Mouse (Mus musculus) CD4-positive, CD25-positive, alpha-beta regulatory T cell, adult 4 months (primary cell): Measurements from ENCODE around the gene Myo1g. TPM values are rescaled to one million over a fixed set of nuclear protein-coding genes. Genes with fewer than 3 reads are reported as not detected.
A peak's percentile ranks its signal among the peaks of the same experiment; 100 is the strongest.

Experiments
- ATAC-seq: one replicate; pipeline ENCODE4 v1.8.0; 2017
- polyA plus RNA-seq, 2 experiments: library from polyadenylated mRNA; unstranded; fragments of 100-300 nt; shearing (Covaris generic); gene quantifications; one replicate each; pipeline ENCODE4 v1.2.1; 2017

Myo1g gene
- polyA plus RNA-seq = 100 to 1,000 TPM; 132 to 240 TPM

GRCm38 (mm10) chr11:6520507-6521173, at the start of gene Myo1g:
TSS of gene Myo1g (minus strand) at chr11:6520965.
- ATAC-seq = peak; percentile 86

GRCm38 (mm10) chr11:6569410-6569777, 48.6 kb upstream of the Myo1g start:
- ATAC-seq = no peak

- no peak for ATAC-seq
Measured at GRCm38 (mm10) chr11:6568584-6569409, 48.0 kb upstream of the Myo1g start.

DNA sequence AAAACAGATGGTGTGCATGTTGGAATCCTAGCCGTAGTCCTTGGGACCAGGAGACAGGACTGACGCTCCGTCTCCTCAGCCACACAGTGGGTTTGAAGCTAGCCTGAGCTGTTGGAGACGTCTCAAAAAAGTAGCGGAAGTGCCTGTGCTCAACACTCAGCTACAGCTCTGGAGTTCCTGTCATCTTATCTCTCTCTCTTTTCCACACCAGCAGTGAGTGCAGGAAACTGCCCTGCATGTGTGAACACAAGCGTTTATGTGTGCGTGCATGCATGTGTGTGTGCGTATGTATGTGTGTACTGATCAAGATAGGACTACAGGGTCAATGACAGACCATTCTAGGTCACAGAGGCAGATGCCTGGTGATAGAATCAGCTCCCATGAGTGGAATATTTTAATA, 47.2 kb upstream of the Myo1g start:
- peak; percentile 81 for ATAC-seq

DNA sequence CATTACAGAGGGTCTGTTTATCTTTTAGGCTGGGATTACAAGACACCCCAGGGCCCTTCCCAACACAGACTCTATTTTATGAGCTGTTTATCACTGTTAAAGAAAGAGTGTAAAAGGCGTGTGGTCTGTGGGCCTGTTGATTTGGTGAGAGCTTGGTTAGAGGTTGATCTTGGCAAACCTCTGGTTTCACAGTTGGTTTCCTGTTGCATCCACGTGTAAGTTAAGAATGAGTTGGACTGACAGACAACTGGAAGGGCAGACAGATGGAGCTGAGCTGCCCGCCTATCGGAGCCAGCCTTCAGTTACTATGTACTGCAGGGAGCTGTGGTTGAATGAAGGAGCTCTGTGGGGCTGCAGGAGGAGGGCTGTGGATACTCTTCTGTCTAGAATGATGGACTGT, 45.7 kb upstream of the Myo1g start:
- peak; percentile 18 for ATAC-seq

DNA sequence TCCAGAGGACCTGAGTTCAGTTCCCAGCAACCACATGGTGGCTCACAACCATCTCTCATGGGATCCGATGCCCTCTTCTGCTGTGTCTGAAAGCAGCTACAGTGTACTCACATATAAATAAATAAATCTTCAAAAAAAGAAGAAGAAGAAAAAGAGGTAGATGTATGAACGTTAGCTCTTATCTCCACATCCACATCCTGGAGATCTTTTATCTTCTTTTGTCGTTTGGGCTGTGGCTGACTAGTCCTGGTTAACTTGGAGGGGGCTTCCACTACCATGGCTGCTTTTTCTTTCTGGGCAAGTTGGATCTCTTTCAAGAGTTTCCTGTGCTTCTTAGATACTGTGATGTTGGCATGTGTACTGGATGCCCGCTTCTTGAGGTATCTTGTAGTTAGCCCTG, 42.4 kb upstream of the Myo1g start:
- ATAC-seq = no peak

GRCm38 (mm10) chr11:6562359-6562758, 41.6 kb upstream of the Myo1g start:
- peak; percentile 18 for ATAC-seq

GRCm38 (mm10) chr11:6561474-6561873, 40.7 kb upstream of the Myo1g start:
- no peak for ATAC-seq

DNA sequence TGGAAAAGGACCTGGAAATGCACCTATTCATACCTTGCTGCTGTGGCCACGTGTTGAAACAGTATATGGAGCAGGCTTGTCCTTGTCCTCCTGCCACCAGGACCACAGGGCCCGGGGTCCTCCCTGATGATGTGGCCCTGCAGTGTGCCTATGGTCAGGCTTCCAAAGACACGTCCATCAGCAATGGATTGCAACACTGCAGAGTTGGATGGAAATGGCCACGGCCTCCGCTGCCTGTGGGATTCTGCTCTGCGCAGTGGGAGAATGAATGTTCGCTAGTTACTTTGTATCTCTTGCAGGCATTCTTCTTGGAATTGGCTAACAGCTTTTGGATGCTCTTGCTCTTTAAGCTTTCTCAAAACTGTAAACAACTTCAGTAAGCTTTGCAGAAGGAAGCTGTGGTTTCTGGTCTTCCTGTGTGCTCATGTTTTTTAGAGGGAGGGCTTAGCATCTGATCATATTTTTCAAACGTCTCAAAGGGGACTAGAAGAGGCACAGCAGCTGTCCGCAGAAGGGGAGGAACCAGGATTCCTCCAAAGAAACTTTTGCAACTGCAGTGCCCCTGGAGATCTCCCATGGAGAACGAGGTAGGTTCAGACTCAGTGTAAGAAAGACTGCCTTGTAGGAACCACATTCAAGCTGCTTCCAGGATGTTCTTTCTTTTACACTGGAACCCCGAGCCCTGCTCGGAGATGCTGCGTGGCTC, 40.0 kb upstream of the Myo1g start:
- peak; percentile 79 for ATAC-seq

DNA sequence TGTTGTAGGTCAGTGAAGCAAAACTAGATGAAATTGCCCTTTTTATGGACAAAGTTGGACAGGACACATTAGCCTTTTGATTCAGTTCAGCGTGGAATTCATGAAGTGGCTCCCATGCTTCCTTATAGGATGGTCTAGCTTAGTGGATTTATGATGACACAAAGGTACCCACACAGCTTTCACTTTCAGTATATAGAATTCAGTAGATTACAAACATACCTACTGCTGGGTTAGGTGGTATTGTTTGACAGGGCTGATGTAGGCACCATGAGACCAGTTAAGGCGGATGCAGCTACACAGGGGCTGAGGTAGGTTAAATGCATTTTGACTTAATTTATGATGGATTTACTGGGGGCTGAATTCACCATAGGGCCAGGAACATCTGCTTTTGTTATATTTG, 39.2 kb upstream of the Myo1g start:
- peak; percentile 68 for ATAC-seq

- no peak for ATAC-seq
Measured at GRCm38 (mm10) chr11:6558234-6558633, 37.5 kb upstream of the Myo1g start.

GRCm38 (mm10) chr11:6550201-6550600, 29.4 kb upstream of the Myo1g start:
- no peak for ATAC-seq

- ATAC-seq = no peak
Measured at GRCm38 (mm10) chr11:6549770-6550169, 29.0 kb upstream of the Myo1g start.

DNA sequence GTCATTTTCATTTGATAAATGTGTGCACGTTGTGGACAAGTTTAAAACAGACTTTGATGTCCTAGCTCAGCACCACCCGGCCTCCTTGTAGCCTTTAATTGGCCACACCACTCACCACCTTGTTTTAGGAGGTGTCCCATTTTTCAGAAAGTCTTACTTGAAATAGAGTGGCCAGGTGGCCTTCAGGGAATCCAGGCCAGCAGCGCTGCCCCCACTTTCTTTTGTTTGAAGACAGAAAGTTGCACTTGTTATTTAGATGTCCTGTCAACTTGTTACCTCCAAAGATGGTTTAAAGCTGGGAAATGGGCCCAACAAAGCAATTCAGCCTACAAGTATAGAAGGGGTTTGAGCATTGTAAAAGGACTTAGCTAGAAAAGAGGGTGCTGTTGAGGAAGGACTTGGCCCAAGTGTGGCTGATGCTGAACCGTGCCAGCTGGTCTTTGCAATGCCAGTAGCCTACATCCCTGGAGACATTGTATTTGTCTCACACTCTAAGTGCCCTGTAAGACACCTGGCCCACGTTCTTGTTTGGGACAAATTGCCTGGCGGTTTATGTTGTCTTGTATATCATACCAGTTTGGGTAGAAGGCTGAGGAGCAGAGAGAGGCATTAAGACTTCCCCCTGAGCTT, 27.0 kb upstream of the Myo1g start:
- no peak for ATAC-seq

DNA sequence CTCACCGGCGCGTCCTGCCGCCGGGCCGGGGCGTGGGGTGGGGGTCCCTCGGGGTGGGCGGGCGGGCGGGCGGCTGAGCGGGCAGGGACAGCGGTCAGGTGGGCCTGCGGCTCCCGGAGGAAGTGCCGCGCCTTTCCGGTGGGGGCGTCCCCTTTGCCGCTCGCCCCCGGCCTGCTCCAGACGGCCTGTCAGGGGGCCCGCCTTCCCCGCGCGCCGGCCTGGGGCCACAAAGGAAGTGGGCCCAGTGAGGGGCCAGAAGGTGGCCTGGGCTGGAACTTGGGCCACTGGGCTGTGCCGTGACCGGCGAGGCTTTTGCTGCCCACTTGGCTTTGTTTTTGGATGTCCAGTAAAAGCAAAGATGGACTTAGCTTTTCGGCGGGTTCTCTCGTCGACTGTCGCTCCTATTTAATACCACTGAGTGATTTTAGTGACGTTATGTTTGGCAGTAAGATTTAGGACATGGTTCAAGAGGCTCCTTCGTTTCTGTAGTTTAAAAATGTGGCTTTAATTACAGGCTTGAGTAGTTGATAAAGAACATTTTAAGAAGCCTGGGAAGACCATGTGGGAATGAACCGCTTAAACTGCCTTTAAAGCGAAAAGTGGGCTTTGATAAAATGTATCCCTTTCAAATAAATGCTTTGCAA, 26.4 kb upstream of the Myo1g start:
- peak; percentile 35 for ATAC-seq

DNA sequence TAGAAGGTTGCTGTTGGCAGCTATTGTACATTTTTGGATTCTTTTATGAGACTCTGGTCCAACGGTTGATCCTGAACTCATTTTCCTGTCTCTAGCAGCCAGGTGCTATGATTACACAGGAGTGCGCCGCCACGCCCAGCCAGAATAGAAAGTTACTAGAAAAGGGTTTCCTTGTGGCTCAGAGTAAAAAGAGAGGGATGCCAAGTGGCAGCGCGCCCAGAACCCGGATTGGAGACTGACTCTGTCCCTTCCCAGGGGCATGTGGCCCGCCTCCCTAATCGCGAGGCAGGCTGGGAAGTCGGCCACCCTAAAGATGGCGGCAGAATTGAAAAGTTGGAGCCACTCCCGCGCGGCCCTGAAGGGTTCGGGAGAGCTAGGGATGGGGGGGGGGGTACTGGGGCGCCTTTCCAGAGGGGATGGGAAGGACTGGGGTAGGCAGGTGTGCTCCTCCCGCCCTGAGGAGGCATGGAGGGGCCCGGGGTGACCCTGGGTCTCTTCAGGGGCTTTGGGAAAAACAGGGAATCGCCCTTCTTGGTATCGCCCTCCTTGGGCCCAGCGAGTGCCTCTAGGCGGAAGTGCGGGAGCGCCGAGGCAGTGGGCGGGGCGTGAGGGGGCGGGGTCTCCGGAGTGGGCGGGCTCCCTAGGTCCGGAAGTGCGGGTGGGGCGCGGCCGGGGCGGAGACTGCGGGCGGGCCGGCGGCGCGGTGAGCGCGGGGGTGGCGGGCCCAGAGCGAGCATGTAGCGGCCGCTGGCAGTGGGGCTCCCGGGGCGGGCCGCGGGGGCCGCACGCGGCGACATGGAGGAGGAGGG, 25.6 kb upstream of the Myo1g start, which contains the start of gene Ccm2:
TSS of gene Ccm2 (plus strand) at position 683 of the 809 bp plus-strand sequence.
- ATAC-seq = peak; percentile 77

DNA sequence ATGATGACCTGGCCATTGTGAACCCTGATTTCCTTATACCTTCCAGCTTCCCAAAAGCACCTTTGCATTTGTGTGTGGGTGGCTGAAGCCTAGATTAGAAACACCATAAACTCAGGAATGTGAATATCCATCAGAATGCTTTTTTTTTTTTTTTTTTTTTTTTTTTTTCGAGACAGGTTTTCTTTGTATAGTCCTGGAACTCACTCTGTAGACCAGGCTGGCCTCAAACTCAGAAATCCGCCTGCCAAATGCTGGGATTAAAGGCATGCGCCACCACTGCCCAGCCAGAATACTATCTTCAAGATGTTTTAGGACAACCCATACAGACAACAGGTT, 25.1 kb upstream of the Myo1g start:
- no peak for ATAC-seq

GRCm38 (mm10) chr11:6545186-6545856, 24.6 kb upstream of the Myo1g start:
- no peak for ATAC-seq

DNA sequence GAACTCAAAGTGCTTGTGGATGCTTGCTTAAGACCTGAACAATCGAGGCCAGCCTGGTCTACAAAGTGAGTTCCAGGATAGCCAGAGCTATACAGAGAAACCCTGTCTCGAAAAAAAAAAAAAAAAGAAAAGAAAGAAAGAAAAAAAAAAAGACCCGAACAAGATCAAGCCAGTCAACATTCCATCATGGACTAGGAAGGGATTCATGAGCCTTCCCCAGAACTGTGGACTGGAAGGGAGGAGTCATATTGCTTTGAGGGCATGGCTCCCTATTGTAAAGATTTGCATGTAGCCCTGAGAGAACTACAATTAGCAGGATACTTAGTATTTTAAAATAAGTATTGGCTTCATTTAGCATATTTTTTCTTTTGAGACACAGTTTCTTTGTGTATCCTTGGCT, 23.9 kb upstream of the Myo1g start:
- no peak for ATAC-seq

- ATAC-seq = no peak
Measured at GRCm38 (mm10) chr11:6530746-6531145, 10.0 kb upstream of the Myo1g start.

DNA sequence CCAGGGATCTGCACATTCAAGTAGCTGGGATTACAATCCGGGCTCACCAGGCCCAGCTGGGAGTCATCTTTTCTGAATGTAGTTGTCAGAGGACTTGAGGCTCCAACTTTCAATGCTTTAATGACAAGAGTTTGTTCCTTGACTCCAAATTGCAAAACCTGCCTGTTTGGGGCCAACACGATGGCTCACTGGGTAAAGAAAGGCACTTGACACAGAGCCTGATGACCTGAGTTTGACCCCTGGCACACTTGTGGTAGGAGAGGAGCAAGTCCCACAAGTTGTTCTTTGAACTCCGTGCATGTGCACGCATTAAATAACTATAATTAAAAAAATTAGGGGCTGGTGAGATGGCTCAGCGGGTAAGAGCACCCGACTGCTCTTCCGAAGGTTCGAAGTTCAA, 9.2 kb upstream of the Myo1g start:
- ATAC-seq = no peak
